Mouse (Mus musculus): ENCODE data around the gene Olfr411. TPM values are rescaled to one million over a fixed set of nuclear protein-coding genes. Genes with fewer than 3 reads are reported as not detected.

The Olfr411 gene
- total RNA-seq (2021) = not detected
- long read RNA-seq, experiment 1 = 0 reads
- long read RNA-seq, experiment 2 = 0 reads

DNA sequence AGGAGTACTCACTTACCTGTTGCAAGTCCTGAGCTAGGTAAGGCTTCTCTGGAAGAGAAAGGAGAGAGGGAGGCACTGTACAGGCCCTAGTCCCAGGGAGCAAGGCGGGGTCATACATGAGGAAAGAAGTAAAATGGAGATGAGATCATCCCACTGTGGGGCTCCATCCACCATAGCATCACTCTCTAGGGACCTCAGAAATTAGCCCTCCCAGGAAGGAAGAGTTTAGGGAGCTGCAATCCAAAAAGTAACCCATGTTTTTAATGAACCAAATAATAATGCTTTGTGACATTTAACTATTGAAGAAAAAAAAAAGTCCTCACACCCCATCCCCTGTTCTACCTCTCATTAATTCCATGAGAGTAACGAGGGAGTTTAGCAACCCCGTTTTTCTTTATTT is at the start of gene Olfr411:
TSS of gene Olfr411 (minus strand) at position 101 of the 400 bp plus-strand sequence.
- DNase-seq = no peak
- Histone ChIP-seq H3K27ac (no peak within 1 kb of the TSS), H3K4me3 (no peak within 1 kb of the TSS)
- intact Hi-C loops (cut with DNase I) = no loop called here
- no peak for TF ChIP-seq CTCF (IDR thresholded peaks at IDR 0.05)

DNA sequence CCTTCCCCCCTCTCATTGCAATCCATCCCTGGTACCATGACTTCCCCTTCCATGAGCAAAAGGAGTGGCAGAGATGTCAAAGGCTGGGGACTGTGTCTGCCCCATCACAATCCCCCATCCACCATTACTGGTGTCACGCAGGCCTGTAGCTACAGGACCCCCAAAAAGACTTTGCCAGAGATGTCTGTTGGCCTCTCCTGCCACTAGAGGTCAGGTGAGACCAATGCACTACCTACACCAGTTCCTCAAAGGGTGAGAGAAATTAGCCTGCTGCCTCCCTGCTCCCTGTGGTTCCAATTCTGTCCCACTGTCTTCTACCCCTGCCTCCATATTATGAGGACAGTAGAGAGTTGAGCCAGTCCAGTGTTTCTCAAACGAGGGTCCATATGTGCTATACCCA is 49.7 kb upstream of the Olfr411 start:
- intact Hi-C loops (cut with DNase I) = loop anchor here (1.0 to 2.0 kb wide), 2 partner anchors 63 to 145 kb away; no protein-coding TSS in a partner anchor
- H3K4me3 ChIP-seq = no peak overlapping the region
- DNase-seq = no peak
- no peak overlapping the region for H3K27ac ChIP-seq
- TF ChIP-seq CTCF (IDR thresholded peaks at IDR 0.05) = peak; percentile 64

DNA sequence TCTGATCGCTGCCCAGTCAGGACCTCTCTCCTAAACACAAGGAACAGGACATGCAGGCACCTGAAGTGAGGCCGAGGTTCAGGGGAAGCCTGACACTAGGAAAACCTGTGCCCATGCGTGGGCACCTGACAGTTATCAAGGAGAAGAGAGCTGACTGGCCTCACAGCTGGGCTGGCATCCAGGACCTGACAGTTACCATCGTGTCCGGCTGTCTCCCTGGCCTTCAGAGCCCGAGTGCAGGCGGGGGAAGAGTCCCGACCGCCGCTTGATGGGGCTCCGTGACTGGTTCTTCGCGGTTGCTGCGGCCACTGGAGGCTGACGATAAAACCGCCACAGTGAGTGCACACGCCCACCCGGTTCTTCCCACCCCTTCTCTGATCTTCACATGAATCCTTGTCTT is 43.1 kb upstream of the Olfr411 start:
- Histone ChIP-seq H3K4me3 (no peak overlapping the region), H3K27ac (no peak overlapping the region)
- intact Hi-C loops (cut with DNase I) = no loop called here
- no peak for TF ChIP-seq CTCF (IDR thresholded peaks at IDR 0.05)
- DNase-seq = no peak

DNA sequence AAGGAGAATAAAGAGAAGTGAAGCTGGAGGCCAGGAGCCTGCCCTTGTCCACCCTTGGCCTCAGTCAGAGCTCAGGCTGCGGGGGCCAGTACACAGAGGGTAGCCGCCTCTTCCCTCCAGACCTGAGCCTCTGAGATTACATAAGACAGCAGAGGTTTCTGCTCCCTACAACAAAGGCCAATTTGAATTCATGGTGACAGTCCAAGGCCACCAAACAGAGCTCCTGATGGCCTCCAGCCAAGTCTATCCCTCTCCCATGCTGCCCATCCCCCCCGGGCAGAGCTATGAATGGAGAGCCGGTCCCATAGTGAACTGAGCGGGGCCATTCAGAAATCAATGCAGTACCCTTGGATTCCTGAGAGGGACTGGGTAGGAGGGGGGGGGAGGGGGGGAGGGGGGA is 41.0 kb upstream of the Olfr411 start:
- intact Hi-C loops (cut with DNase I) = no loop called here
- no peak overlapping the region for H3K4me3 ChIP-seq
- DNase-seq = no peak
- no peak overlapping the region for H3K27ac ChIP-seq
- no peak for TF ChIP-seq CTCF (IDR thresholded peaks at IDR 0.05)

DNA sequence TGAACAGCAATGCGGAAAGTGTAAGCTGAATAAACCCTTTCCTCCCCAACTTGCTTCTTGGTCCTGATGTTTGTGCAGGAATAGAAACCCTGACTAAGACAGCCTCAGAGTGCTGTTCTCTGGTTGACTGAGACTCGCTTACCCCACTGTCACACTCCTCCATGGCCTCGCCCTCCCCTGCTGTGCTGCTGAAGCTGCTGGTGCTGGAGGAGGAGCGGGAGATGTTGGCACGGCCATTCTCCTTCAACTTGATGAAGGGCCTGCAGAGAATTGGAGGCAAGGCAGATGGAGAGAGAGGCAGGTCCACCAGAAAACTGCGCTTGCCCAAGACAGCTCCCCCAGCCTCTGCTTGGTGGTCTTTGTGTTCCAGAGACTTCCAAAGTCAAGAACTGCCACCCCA is 40.5 kb upstream of the Olfr411 start:
- TF ChIP-seq CTCF (IDR thresholded peaks at IDR 0.05) = no peak

DNA sequence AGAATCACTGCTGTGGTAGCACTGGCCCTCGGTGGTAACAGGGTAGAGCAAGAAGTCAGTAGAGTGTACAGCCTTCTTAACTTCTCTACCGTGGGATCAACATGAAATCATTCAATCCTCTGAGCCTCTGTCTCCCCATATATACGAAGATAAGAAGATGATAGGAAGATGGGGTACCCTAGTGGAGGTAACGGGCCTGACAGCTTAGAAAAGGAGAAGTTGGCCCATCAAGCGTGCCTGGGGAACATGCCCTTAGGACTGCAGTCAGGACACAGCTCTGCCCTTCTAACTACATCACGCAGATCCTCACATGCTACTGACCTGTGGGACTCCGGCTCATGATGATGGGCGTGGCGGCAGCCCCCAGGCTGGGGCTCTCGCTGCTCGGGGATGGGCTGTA is 39.4 kb upstream of the Olfr411 start:
- Histone ChIP-seq H3K4me3 (no peak overlapping the region), H3K27ac (no peak overlapping the region)
- intact Hi-C loops (cut with DNase I) = no loop called here
- TF ChIP-seq CTCF (IDR thresholded peaks at IDR 0.05) = no peak
- no peak for DNase-seq

More for the DNA sequence above, 40.5 kb upstream of the Olfr411 start:
- DNase-seq = no peak
- intact Hi-C loops (cut with DNase I) = no loop called here
- no peak overlapping the region for H3K27ac ChIP-seq
- H3K4me3 ChIP-seq = no peak overlapping the region

DNA sequence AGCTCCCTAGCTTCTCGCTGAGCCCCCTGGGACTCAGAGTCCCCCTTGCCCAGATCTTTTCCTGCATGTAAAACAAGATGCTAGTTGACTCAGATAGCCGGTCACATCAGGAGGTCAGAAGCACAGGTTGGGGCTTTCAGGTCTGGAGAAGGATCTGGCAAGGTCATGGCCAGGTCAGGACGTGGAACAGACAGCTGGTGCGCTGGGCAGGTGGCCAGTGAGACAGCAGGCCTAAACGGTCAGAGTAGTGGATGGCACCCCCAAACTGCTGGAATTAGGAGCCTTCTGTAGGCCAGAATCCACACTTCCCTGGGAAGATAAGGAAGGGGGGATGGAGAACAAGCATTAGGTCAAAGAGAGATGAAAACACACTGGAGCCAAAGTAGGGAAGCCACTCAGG is 34.8 kb upstream of the Olfr411 start:
- no peak overlapping the region for H3K27ac ChIP-seq
- no peak overlapping the region for H3K4me3 ChIP-seq
- TF ChIP-seq CTCF (IDR thresholded peaks at IDR 0.05) = no peak
- intact Hi-C loops (cut with DNase I) = no loop called here
- no peak for DNase-seq

DNA sequence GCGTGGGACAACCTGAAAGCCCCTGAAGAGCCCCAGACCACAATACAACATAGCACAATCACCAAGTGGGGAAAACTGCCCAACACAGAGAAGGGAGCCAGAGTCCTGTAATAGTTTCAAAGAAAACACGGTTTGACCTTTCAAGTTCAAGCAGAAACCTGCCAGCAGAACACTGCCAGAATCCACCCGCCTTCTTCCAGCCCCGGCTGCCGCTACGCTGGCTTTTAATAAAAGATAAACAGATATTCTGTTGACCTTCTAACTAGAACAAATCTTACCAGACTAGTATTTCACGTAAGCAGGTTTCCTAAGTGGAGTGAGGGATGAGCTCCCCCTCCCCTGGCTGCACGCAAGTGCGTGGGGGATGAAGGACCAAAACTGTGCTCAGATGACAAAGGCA is 33.2 kb upstream of the Olfr411 start:
- Histone ChIP-seq H3K4me3 (no peak overlapping the region), H3K27ac (peak overlapping the region; percentile 53)
- TF ChIP-seq CTCF (IDR thresholded peaks at IDR 0.05) = no peak
- intact Hi-C loops (cut with DNase I) = no loop called here
- peak; percentile 45 for DNase-seq

DNA sequence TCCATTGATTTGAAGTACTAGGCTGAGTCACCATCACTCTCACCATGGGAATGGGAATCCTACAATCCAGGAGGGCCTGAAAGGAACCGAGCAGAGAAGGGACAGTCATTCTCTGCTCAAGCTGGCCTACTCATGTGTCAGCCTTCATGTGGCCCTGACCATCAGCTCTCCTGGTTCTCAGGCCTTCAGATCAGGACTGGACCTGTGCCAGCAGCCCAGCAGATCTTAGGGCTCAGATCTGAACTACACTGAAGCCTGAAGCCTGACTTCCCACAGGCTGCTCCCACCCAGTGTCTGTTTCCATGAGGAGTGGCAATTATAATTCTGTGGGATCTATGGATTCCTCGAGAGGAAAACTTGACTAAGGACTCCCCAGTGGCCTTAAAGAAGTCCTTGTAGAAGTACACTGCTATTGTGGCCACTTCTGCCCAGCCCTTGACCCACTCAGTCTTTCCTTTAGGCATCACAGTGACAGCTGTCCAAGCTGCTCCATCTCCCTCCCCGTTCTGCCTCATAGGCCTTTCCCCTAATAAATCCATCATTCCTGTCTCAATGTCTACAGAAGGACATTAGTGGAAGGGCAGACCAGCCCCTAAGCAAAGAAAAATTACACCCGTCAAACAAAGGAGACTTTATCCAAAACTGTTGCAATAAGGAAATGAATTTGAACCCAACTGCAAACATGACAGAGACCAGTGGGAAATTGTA is 26.9 kb upstream of the Olfr411 start:
- intact Hi-C loops (cut with DNase I) = no loop called here
- H3K4me3 ChIP-seq = no peak overlapping the region
- H3K27ac ChIP-seq = no peak overlapping the region
- TF ChIP-seq CTCF (IDR thresholded peaks at IDR 0.05) = no peak
- DNase-seq = no peak

DNA sequence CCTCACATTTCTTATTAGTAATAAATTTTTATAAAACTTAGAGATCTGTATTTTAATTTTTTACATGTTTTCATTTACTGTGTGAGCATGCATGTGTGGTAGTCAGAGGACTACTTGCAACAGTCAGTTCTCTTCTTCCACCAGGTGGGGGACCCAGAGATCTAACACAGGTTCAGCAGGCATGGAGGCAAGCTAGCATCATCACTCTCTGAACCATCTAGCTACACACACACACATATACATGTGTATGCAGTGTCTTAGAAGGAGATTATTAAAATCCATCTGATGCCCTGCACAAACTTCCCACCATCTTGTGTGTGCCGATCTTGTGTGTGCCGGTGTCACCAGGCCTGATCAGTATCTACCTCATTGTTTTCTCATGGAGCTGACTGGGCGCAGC is 24.4 kb upstream of the Olfr411 start:
- no peak overlapping the region for H3K4me3 ChIP-seq
- no peak overlapping the region for H3K27ac ChIP-seq
- peak; percentile 59 for DNase-seq
- intact Hi-C loops (cut with DNase I) = loop anchor here (2.0 kb wide), 2 partner anchors 88 to 150 kb away; no protein-coding TSS in a partner anchor
- peak; percentile 78 for TF ChIP-seq CTCF (IDR thresholded peaks at IDR 0.05)

DNA sequence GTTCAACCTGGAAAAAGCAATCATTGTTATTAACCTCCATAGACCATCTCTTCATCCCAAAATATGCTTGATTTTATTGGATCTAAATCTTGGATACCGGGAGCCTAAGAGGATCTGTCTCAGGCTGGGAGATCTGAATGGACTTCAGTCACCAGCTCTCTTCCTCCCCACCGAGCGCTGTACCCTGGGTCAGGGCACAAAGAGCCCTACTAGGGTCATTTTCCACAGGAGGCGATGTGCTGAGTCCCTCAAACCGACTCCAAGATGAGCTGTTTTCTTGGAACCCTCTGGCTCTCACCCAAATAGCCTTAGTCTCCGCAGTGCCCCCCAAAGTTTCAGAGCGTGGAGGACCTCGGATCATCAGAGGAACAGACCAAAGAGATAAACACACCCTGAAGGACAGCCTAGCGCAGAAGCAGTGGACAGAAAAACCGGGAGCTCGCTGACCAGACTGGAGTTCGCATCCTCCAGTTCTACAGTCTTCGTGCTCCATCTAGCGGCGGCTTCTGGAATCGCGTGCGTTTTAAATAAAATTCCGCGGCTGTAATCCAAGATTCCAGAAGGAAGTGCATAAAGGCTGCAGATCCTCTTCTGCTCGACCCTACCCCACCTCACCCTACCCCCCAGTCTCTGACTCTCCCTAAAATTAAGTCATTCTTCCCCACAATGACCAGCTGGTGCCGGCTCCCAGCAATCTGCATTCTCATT is 19.1 kb upstream of the Olfr411 start:
- TF ChIP-seq CTCF (IDR thresholded peaks at IDR 0.05) = peak; percentile 88
- intact Hi-C loops (cut with DNase I) = loop anchor here (2.0 kb wide), 1 partner anchor 175 kb away; no protein-coding TSS in a partner anchor
- DNase-seq = peak; percentile 63

DNA sequence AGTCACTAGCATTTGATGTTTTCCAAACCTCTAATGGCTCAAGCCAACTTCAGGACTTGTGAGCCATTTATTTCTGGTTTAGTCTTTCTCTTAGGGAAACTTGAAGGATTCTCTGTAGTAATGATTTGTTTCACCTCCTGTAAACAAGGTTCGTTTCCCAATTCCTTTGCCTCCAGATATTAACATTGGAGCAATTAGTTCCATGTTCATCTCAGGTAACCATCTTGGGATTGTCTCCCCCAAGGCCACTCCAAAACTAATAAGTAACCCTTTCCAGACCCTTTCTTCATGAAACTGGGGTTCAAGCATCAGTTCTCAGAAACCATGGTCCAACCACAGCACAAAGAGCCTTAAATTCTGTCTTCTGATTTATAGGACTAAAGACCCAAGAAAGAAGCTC is 9.3 kb upstream of the Olfr411 start, which contains the start of gene Olfr412:
TSS of gene Olfr412 (plus strand) at position 301 of the 400 bp plus-strand sequence.
- Histone ChIP-seq H3K4me3 (no peak within 1 kb of the TSS), H3K27ac (no peak within 1 kb of the TSS)
- no peak for TF ChIP-seq CTCF (IDR thresholded peaks at IDR 0.05)
- DNase-seq = no peak
- intact Hi-C loops (cut with DNase I) = no loop called here

More for the DNA sequence above, 19.1 kb upstream of the Olfr411 start:
- Histone ChIP-seq H3K4me3 (no peak overlapping the region), H3K27ac (no peak overlapping the region)

DNA sequence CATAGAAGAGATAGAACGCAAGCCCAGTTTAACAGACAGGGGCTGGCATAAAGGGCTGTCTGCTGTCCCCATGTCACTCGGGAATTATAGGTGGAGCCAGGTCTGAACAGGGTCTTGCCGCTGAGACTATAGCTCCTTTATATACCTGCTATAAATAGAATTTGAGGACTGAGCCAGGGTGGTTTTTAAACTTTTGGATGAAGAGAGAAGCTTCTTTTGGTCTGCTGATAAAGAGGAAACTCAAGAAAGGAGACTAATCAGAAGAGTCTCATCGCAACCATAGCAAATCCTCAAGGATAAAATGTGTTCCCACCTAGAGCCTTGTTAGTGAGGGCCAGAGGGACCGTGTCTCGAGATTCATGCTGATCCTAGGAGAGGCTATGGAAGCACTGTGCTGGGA is 14.5 kb downstream of the Olfr411 start, which contains the start of gene Olfr410:
TSS of gene Olfr410 (minus strand) at position 101 of the 400 bp plus-strand sequence.
- Histone ChIP-seq H3K27ac (no peak within 1 kb of the TSS), H3K4me3 (no peak within 1 kb of the TSS)
- intact Hi-C loops (cut with DNase I) = no loop called here
- TF ChIP-seq CTCF (IDR thresholded peaks at IDR 0.05) = no peak
- no peak for DNase-seq
